Mouse (Mus musculus) thymus, adult 2 months (tissue): ENCODE data around the gene 1700012B09Rik. TPM values are rescaled to one million over a fixed set of nuclear protein-coding genes. Genes with fewer than 3 reads are reported as not detected.

Experiments
- DNase-seq: peaks from one replicate; pipeline ENCODE4 v3.0.0; 2021
- H3K27ac ChIP-seq: fragments of 200-500 bp; 2 replicates; pipeline ENCODE4 v1.5.1; 2012; ENCODE audit warnings: low read length, control low read depth; ENCODE audit not compliant: control insufficient read depth, insufficient read depth
- H3K27me3 ChIP-seq: fragments of 200-500 bp; 2 replicates; pipeline ENCODE4 v1.6.1; 2012; ENCODE audit warnings: mild to moderate bottlenecking, low read length, moderate library complexity, mixed read lengths; ENCODE audit not compliant: control insufficient read depth, insufficient read depth
- H3K36me3 ChIP-seq: fragments of 200-500 bp; 2 replicates; pipeline ENCODE4 v1.6.1; 2012; ENCODE audit warnings: mild to moderate bottlenecking, low read length, moderate library complexity; ENCODE audit not compliant: control insufficient read depth, insufficient read depth
- H3K4me1 ChIP-seq: fragments of 200-500 bp; replicated peaks from 2 replicates; pipeline ENCODE4 v1.6.1; 2012; ENCODE audit warnings: low read length; ENCODE audit not compliant: control insufficient read depth, insufficient read depth
- H3K4me3 ChIP-seq: fragments of 200-500 bp; 2 replicates; pipeline ENCODE4 v1.5.1; 2012; ENCODE audit warnings: mild to moderate bottlenecking, low read length, control low read depth, moderate library complexity; ENCODE audit not compliant: control insufficient read depth, insufficient read depth
- CTCF ChIP-seq: fragments of 200-500 bp; IDR thresholded peaks from 2 replicates; pipeline ENCODE4 v1.5.1; 2012; ENCODE audit warnings: mild to moderate bottlenecking, control low read depth, low read length, moderate library complexity, borderline replicate concordance; ENCODE audit not compliant: control insufficient read depth, poor library complexity, insufficient read depth; ENCODE audit errors: extremely low read depth
- POLR2A ChIP-seq: fragments of 200-500 bp; IDR thresholded peaks from 2 replicates; pipeline ENCODE4 v1.6.1; 2012; ENCODE audit warnings: mild to moderate bottlenecking, low read length, control low read depth, moderate library complexity; ENCODE audit not compliant: control insufficient read depth, poor library complexity, insufficient read depth; ENCODE audit errors: extremely low read depth
- WGBS: fragments of 180-500 bp; shearing (Covaris S2); methylation state at CpG from one replicate; pipeline ENCODE4 v1.1.7; 2018; 5-methylcytosine and 5-hydroxymethylcytosine counted together
- polyA plus RNA-seq: library from polyadenylated mRNA; depleted of rRNA; stranded (reverse); fragments of >200 nt; gene quantifications from 2 replicates; pipeline ENCODE4 v1.2.3, GENCODE M21; 2012; rRNA removed

The 1700012B09Rik gene
- polyA plus RNA-seq, 1 experiment: 0.19 TPM

DNA sequence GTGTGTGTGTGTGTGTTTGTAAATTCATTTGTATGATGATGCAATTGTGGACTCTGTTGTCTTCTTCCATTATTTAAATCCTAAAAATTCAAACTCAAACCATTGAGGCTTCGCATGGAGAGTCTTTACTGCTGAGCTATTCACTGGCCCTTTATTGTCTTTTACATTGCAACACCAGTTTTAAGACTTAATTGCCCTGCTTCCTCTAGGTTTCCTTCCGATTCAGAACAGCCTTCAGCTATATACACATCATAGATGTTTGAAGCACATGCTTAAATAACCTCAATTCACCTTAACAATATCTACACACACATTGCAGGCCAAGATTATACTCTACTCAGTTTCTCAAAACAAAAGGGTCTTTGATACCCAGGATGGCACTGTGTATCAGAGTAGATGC is 50.4 kb downstream of the 1700012B09Rik start:
- no peaks in the 10 kb centered on the region for H3K36me3 ChIP-seq
- H3K27ac ChIP-seq: no peak overlapping the region
- no peaks in the 10 kb centered on the region for H3K27me3 ChIP-seq
- no peak overlapping the region for H3K4me3 ChIP-seq
- TF ChIP-seq CTCF (no peak), POLR2A (no peak)
- whole genome bisulfite sequencing: 97% methylated on average over 2 of the region's 2 CpGs
- DNase-seq: no peak
- peaks cover 5% of the 10 kb centered on the region; the same call in 1 of the 2 replicates for H3K4me1 ChIP-seq

DNA sequence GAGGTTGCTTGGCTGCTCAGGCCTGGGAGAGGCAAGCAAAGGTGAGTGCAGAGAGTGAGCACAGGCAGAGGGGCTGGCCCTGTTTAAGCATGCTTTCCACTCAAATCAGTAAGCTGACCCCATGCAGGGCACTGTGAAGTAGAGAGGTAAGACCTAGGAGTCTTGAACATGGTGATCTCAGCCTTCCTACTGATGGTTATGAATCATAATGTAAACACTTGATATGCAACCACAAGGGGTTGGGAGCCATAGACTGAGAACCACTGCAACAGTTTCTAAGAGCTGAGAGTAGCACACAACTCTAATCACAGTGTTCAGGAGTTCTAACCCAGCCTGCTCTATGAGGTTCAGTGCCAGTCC is 52.5 kb downstream of the 1700012B09Rik start:
- Histone ChIP-seq H3K27me3 (no peaks in the 10 kb centered on the region), H3K4me3 (no peak overlapping the region), H3K27ac (peak overlapping the region; percentile 28; the same call in 1 of the 2 replicates), H3K36me3 (no peaks in the 10 kb centered on the region), H3K4me1 (peaks cover 5% of the 10 kb centered on the region; the same call in 1 of the 2 replicates)
- no peak for TF ChIP-seq POLR2A
- TF ChIP-seq CTCF: no peak
- no peak for DNase-seq

DNA sequence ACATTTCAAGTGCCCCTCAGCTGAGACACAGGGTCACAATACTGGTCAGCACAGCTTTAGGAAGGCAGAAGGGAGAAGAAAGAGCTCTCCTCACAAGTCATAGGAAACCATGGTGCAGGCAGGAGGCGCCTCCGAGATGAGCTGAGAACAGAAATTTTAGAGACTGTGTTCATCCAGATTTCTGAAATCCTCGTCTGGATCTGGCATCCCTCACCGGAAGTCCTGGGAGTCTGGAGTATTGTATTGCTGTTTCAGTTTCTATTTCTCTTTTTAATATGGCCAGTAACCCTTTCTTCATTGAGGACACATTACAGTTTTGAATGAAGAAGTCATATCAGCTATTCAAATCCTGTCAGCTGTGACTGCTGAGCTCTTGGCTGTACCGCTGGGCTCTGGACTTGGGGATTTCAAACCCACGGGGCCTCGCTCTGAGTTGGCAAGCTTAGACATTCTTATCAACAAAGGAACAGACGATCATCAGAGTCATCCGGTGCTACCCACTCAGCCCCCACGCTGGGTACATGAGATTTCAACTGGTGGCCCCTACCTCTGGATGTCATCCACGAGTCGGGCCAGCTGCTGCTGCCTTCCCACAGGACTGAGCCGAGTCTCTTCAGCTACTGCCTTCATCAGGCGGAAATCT is 53.0 kb downstream of the 1700012B09Rik start:
- DNase-seq: no peak
- 32% methylated on average over 14 of the region's 14 CpGs for WGBS
- peak overlapping the region; percentile 28; the same call in 1 of the 2 replicates for H3K27ac ChIP-seq
- no peaks in the 10 kb centered on the region for H3K27me3 ChIP-seq
- H3K36me3 ChIP-seq: no peaks in the 10 kb centered on the region
- H3K4me3 ChIP-seq: no peak overlapping the region
- TF ChIP-seq CTCF (no peak), POLR2A (no peak)
- peaks cover 5% of the 10 kb centered on the region; the same call in 1 of the 2 replicates for H3K4me1 ChIP-seq

GRCm38 (mm10) chr9:14715258-14715657 is 55.6 kb downstream of the 1700012B09Rik start:
- H3K4me3 ChIP-seq: no peak overlapping the region
- peaks cover 5% of the 10 kb centered on the region; the same call in 1 of the 2 replicates for H3K4me1 ChIP-seq
- TF ChIP-seq POLR2A (no peak), CTCF (no peak)
- WGBS: 95% methylated on average over 15 of the region's 15 CpGs
- no peak overlapping the region for H3K27ac ChIP-seq
- no peaks in the 10 kb centered on the region for H3K27me3 ChIP-seq
- no peaks in the 10 kb centered on the region for H3K36me3 ChIP-seq
- no peak for DNase-seq

- DNase-seq: no peak
- Histone ChIP-seq H3K4me1 (no peaks in the 10 kb centered on the region), H3K27me3 (no peaks in the 10 kb centered on the region), H3K27ac (no peak overlapping the region), H3K4me3 (no peak overlapping the region), H3K36me3 (no peaks in the 10 kb centered on the region)
- no peak for TF ChIP-seq POLR2A
- no peak for TF ChIP-seq CTCF
- WGBS: 91% methylated on average over 3 of the region's 3 CpGs
Observed at GRCm38 (mm10) chr9:14710910-14711309, 59.9 kb downstream of the 1700012B09Rik start.

Other genes with a start within 250 kb of the 1700012B09Rik start
- gene Amotl1, start 126.0 kb downstream of the 1700012B09Rik start, polyA plus RNA-seq: 11.1 and 14.5 TPM in 2 replicates
- 1.0 and 1.1 TPM in 2 replicates for gene Piwil4, start 30.3 kb downstream of the 1700012B09Rik start, polyA plus RNA-seq
- 2.3 and 2.7 TPM in 2 replicates for gene Fut4, start 18.6 kb downstream of the 1700012B09Rik start, polyA plus RNA-seq
- 8.9 and 9.6 TPM in 2 replicates for gene Mre11a, start 13.6 kb upstream of the 1700012B09Rik start, polyA plus RNA-seq
- gene Ankrd49, start 13.8 kb upstream of the 1700012B09Rik start, polyA plus RNA-seq: 10.2 and 10.9 TPM in 2 replicates
- 10.0 and 10.9 TPM in 2 replicates for gene Gpr83, start 89.2 kb upstream of the 1700012B09Rik start, polyA plus RNA-seq
- gene Izumo1r, start 132.9 kb upstream of the 1700012B09Rik start, polyA plus RNA-seq: 66.3 and 70.8 TPM in 2 replicates